In the genomic region with DNA sequence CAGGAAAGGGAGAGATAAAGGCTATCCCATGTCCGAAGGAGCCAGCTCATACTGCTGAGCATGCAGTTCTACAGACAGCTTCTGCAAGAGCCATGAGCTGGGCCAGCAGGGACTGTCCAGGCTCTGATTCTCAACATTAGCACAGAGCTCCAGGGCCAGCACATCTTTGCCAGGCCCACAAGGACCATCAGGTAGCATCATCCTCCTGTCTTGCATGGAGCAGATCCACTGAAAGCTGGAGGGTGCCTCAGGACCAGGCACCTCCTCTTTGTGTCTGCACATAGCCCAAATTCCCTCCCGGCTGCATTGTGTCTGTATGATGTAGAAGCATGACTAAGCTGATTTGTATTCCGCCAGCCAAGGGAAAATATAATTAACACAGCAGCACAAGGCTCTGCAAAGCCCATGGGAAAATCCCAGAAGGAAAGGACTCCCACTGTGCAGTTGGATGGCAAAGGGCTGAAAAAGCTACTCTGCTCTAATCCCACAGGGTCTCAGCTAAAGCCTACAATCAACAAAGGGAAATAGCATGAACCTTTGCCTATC, we compare ENCODE assay signal across 8 mouse cellular contexts.
DNase-seq lines count a peak whose midpoint lies in the region; ATAC-seq lines count a peak whose summit lies in the region.

No protein-coding gene starts in this region.

- DNase-seq in layer of hippocampus, adult 18-20 months (ENCODE audit: low spot score in 2 of 2), result peak; percentile 40 to 58
- DNase-seq in layer of hippocampus, adult 9-10 months (ENCODE audit: low spot score), result no peak
- peak; percentile 51 for DNase-seq in hindbrain, embryonic 11.5 days (ENCODE audit: low spot score)
- DNase-seq in kidney, adult 9 months, result no peak
- DNase-seq in urinary bladder, postnatal 10 days (ENCODE audit: low spot score), result no peak
- no peak for DNase-seq in urinary bladder, adult 2 months (ENCODE audit: low spot score)

- WGBS in hindbrain, embryonic 11.5 days, result 38% methylated on average over 3 of the region's 3 CpGs
- WGBS in midbrain, embryonic 13.5 days, result 4% methylated on average over 3 of the region's 3 CpGs

- no peaks in the 10 kb centered on the region for H3K9me3 ChIP-seq in hindbrain, embryonic 11.5 days (ENCODE audit: control insufficient read depth, low read length)
- H3K9me3 ChIP-seq in midbrain, embryonic 13.5 days, result no peaks in the 10 kb centered on the region

- H3K27me3 ChIP-seq in hindbrain, embryonic 11.5 days (ENCODE audit: control insufficient read depth, insufficient read depth, low read length), result no peaks in the 10 kb centered on the region
- no peaks in the 10 kb centered on the region for H3K27me3 ChIP-seq in midbrain, embryonic 13.5 days

- H3K27ac ChIP-seq in hindbrain, embryonic 11.5 days (ENCODE audit: low read depth, low read length), result peak overlapping the region; percentile 60
- peak overlapping the region; percentile 91 for H3K27ac ChIP-seq in midbrain, embryonic 13.5 days

- no peak overlapping the region for H3K9ac ChIP-seq in hindbrain, embryonic 11.5 days (ENCODE audit: low read depth, low read length)
- no peak overlapping the region for H3K9ac ChIP-seq in midbrain, embryonic 13.5 days (replicated peaks)

- no peak overlapping the region for H3K4me2 ChIP-seq in hindbrain, embryonic 11.5 days (replicated peaks; ENCODE audit: low read depth, low read length)
- peak overlapping the region; percentile 22 for H3K4me2 ChIP-seq in midbrain, embryonic 13.5 days (replicated peaks)

- H3K4me1 ChIP-seq in hindbrain, embryonic 11.5 days (replicated peaks; ENCODE audit: control insufficient read depth, insufficient read depth, low read length), result no peaks in the 10 kb centered on the region
- peaks cover 29% of the 10 kb centered on the region for H3K4me1 ChIP-seq in midbrain, embryonic 13.5 days (replicated peaks)

- no peak overlapping the region for H3K4me3 ChIP-seq in hindbrain, embryonic 11.5 days (ENCODE audit: low read depth, low read length)
- no peak overlapping the region for H3K4me3 ChIP-seq in midbrain, embryonic 13.5 days (replicated peaks)

- no peaks in the 10 kb centered on the region for H3K36me3 ChIP-seq in hindbrain, embryonic 11.5 days (ENCODE audit: control insufficient read depth, insufficient read depth, low read length)
- no peaks in the 10 kb centered on the region for H3K36me3 ChIP-seq in midbrain, embryonic 13.5 days

- peak; percentile 73 for ATAC-seq in hindbrain, embryonic 11.5 days (ENCODE audit: low FRiP score)
- peak; percentile 91 for ATAC-seq in midbrain, embryonic 13.5 days
- no peak for ATAC-seq in inflammation-experienced regulatory T-cells, adult 6 months

Comparison
In these comparisons a context has a peak if more than half of its experiments do, and no peak if none do; other contexts are left out.
1. DNase-seq: peak in layer of hippocampus, adult 18-20 months (2 of 2) and hindbrain, embryonic 11.5 days (single experiment); none in layer of hippocampus, adult 9-10 months (single experiment), kidney, adult 9 months (single experiment), urinary bladder, postnatal 10 days (single experiment) and urinary bladder, adult 2 months (single experiment).